Mouse (Mus musculus) ES-Bruce4 (cell line): ENCODE measurements around the gene Ninl.

Experiments used
- CTCF ChIP-seq: IDR thresholded peaks from one replicate; pipeline ENCODE4 v1.8.1; 2011; ENCODE audit warnings: low read depth, low read length
- POLR2A ChIP-seq: IDR thresholded peaks from one replicate; pipeline ENCODE4 v1.8.1; 2011; ENCODE audit warnings: low read length; ENCODE audit not compliant: insufficient read depth

DNA sequence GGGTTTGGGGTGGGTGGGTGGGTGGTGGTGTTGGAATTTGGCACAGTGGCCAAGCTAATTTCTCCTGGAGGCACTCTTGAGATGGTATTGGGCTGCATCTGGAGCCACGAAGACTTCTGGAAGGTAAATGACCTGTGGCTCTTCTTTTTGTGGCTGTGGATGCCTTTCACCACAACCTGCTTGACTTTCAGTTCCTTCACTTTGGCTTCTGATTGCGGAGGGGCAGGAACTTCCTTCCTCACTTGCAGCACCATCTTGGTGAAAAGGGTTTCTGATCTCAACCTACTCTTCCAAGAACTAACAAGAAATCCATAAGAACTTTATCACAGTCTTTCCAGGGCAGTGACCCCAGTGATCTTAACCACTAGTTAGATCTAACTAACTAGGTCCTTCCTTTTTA is 23.9 kb downstream of the Ninl start:
- TF ChIP-seq CTCF (no peak), POLR2A (no peak)
